Mouse (Mus musculus) spleen, adult 2 months (tissue): ENCODE data around the gene Sctr. TPM values are rescaled to one million over a fixed set of nuclear protein-coding genes. Genes with fewer than 3 reads are reported as not detected.
A peak's percentile ranks its signal among the peaks of the same experiment; 100 is the strongest.

Source experiments
- DNase-seq, 2 experiments: peaks; one replicate each; pipeline versions ENCODE4 v3.0.0 to v3.0.0-alpha.2; 2012 to 2021; ENCODE audit warnings: low spot score in 2 of 2, low read depth in 1 of 2
- H3K27ac ChIP-seq: fragments of 200-500 bp; 2 replicates; pipeline ENCODE4 v1.5.1; 2012; ENCODE audit warnings: low read length, inconsistent platforms; ENCODE audit not compliant: insufficient read depth
- H3K27me3 ChIP-seq: fragments of 200-500 bp; 2 replicates; pipeline ENCODE4 v1.6.1; 2012; ENCODE audit warnings: mild to moderate bottlenecking, moderate library complexity, low read length, inconsistent platforms; ENCODE audit not compliant: control insufficient read depth, insufficient read depth
- H3K36me3 ChIP-seq: fragments of 200-500 bp; 2 replicates; pipeline ENCODE4 v1.6.1; 2012; ENCODE audit warnings: mild to moderate bottlenecking, low read length, inconsistent platforms; ENCODE audit not compliant: control insufficient read depth, insufficient read depth
- H3K4me1 ChIP-seq: fragments of 200-500 bp; 2 replicates; pipeline ENCODE4 v1.6.1; 2011; ENCODE audit warnings: inconsistent platforms; ENCODE audit not compliant: control insufficient read depth, insufficient read depth, insufficient read length
- H3K4me3 ChIP-seq: fragments of 200-500 bp; 2 replicates; pipeline ENCODE4 v1.5.1; 2011; ENCODE audit warnings: mild to moderate bottlenecking, inconsistent platforms; ENCODE audit not compliant: insufficient read depth, insufficient read length; ENCODE audit errors: extremely low read depth
- CTCF ChIP-seq: fragments of 200-500 bp; IDR thresholded peaks from 2 replicates; pipeline ENCODE4 v1.5.1; 2011; ENCODE audit warnings: mild to moderate bottlenecking, inconsistent platforms; ENCODE audit not compliant: insufficient read depth, insufficient read length, insufficient replicate concordance; ENCODE audit errors: extremely low read depth
- POLR2A ChIP-seq: fragments of 200-500 bp; IDR thresholded peaks from 2 replicates; pipeline ENCODE4 v1.6.1; 2011; ENCODE audit warnings: low read depth, low read length, inconsistent platforms
- WGBS: fragments of 180-500 bp; shearing (Covaris S2); methylation state at CpG from one replicate; pipeline ENCODE4 v1.1.7; 2018; 5-methylcytosine and 5-hydroxymethylcytosine counted together
- polyA plus RNA-seq: library from polyadenylated mRNA; depleted of rRNA; stranded (reverse); fragments of >200 nt; gene quantifications from 2 replicates; pipeline ENCODE4 v1.2.3, GENCODE M21; 2012

The Sctr gene
- polyA plus RNA-seq, 1 experiment: 0.08 TPM

- Histone ChIP-seq H3K4me3 (no peak overlapping the region), H3K36me3 (no peaks in the 10 kb centered on the region), H3K27me3 (no peaks in the 10 kb centered on the region), H3K4me1 (no peaks in the 10 kb centered on the region), H3K27ac (no peak overlapping the region)
- no peak for TF ChIP-seq CTCF
- no peak for TF ChIP-seq POLR2A
- WGBS: 52% methylated on average over 3 of the region's 3 CpGs
- no peak for DNase-seq
Measured at GRCm38 (mm10) chr1:120066625-120067024, 59.9 kb downstream of the Sctr start.

GRCm38 (mm10) chr1:120069120-120069519 lies 62.4 kb downstream of the Sctr start:
- no peaks in the 10 kb centered on the region for H3K36me3 ChIP-seq
- WGBS: 89% methylated on average over 5 of the region's 5 CpGs
- peaks cover 4% of the 10 kb centered on the region; the same call in 1 of the 2 replicates for H3K27me3 ChIP-seq
- no peak overlapping the region for H3K4me3 ChIP-seq
- H3K4me1 ChIP-seq: peaks cover 4% of the 10 kb centered on the region
- TF ChIP-seq CTCF (no peak), POLR2A (no peak)
- no peak for DNase-seq
- no peak overlapping the region for H3K27ac ChIP-seq

DNA sequence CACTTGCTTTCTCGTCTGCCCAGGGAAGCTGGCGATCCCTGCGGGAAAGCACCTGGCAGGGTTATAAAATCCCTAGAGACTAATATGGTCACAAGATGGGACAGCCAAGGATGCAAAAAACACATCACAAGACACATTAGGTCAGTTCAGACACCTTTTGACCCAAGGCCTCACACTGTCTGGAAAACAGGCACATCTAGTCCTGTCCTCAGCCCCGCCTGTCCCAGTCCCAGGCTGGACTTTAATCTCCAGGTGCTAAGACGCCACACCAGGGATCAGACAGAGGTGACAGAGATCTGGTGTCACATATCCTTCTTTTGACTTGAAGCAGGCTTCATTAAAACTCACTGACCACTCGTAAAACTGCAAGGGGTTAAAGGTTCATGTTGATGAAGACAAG lies 63.5 kb downstream of the Sctr start:
- no peak for DNase-seq
- Histone ChIP-seq H3K4me1 (peaks cover 4% of the 10 kb centered on the region), H3K36me3 (no peaks in the 10 kb centered on the region), H3K4me3 (no peak overlapping the region), H3K27me3 (peaks cover 4% of the 10 kb centered on the region; the same call in 1 of the 2 replicates), H3K27ac (no peak overlapping the region)
- no peak for TF ChIP-seq CTCF
- TF ChIP-seq POLR2A: no peak
- WGBS: 78% methylated on average over 6 of the region's 6 CpGs

DNA sequence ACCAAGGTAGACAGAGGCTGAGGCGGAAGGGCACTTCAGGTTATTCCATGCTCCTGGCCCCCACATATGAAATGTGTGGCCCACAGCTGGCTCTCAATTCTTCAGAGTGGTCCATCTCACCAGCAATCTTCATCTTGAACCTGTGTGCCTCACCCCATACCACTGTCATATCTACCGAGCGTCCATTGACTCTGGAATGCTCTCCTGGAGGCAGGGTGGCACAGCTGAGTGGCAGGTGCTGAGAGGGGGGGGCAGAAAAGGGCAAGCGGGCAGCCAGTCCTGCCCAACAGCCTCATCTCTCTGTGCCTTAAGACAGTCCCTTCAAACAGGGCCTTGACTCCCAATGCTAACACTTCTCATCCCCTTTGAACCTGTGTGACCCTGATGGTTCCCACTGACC lies 64.4 kb downstream of the Sctr start:
- Histone ChIP-seq H3K27me3 (peaks cover 4% of the 10 kb centered on the region; the same call in 1 of the 2 replicates), H3K4me1 (peaks cover 4% of the 10 kb centered on the region), H3K4me3 (no peak overlapping the region), H3K36me3 (no peaks in the 10 kb centered on the region), H3K27ac (no peak overlapping the region)
- DNase-seq: no peak
- 89% methylated on average over 4 of the region's 4 CpGs for WGBS
- TF ChIP-seq POLR2A: no peak
- no peak for TF ChIP-seq CTCF

DNA sequence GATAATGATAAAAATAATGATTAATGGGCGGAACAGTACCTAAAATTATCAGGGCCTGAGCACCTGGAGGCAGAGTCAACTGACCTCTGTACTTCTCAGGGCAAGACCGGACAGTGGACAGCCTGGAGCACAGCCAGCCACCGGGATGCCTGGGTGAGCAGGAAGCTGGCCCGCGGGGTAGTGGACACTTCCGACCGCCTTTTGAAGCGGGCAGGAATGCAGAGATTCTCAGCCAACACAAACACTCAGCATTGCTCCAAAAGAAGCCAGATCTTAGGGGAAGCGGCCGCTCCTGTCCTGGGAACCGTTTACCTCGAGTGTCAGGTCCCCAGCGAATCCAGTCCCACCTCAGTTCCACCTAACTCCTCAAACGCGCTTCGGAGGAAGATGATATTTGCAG lies 66.2 kb downstream of the Sctr start:
- Histone ChIP-seq H3K36me3 (no peaks in the 10 kb centered on the region), H3K27ac (no peak overlapping the region), H3K4me1 (peaks cover 4% of the 10 kb centered on the region), H3K27me3 (peaks cover 4% of the 10 kb centered on the region; the same call in 1 of the 2 replicates), H3K4me3 (peak overlapping the region; percentile 42; the same call in 1 of the 2 replicates)
- 10% methylated on average over 16 of the region's 16 CpGs for WGBS
- TF ChIP-seq POLR2A: no peak
- no peak for TF ChIP-seq CTCF
- no peak for DNase-seq

DNA sequence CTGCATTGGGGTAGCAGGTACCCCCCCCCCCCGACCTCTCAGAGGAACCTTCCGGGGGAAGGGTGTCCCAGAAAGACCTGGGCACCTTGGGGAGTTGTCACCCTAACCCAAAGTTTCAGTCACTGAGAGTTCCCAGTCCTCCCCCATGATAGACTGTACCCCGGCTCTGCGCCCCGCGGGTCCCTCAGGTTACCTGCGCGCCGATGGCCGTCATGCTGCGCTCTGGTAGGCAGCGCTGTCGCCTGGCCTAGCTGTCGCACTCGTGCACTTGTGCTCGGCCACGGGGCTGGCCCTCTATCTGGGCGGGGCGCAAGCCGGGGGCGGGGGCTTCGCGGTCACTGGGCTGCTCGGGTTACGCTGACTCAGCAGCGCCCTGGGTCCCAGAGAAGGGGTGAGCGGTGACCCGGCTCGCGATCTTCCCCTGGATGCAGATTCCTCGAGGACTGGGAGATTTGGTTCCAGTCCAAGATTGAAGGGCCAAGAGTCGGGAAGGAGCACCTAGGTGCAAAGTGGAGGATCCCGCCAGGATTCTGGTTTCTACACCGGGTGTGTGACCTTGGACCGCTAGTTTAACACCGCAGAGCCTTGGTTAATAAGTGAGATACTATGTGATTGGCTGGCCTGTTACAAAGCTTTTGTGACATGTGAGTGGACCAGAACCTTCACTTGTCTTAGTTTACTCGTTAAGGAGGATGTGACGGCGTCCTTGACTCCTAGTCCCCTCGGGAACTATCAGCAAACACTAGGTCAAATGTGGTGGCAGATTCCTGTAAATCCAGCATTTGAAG lies 67.0 kb downstream of the Sctr start, which contains the start of gene Tmem37:
Gene Tmem37, minus strand, starts transcription at position 556 of the 788 bp plus-strand sequence.
- peaks cover 4% of the 10 kb centered on the region for H3K4me1 ChIP-seq
- no peaks in the 10 kb centered on the region for H3K36me3 ChIP-seq
- peak in 1 of 2 experiments; percentile 26 for DNase-seq
- H3K27ac ChIP-seq: peak within 1 kb of the TSS; percentile 41; the same call in 1 of the 2 replicates
- peak within 1 kb of the TSS; percentile 42 for H3K4me3 ChIP-seq
- TF ChIP-seq POLR2A (no peak), CTCF (no peak)
- H3K27me3 ChIP-seq: peaks cover 4% of the 10 kb centered on the region; the same call in 1 of the 2 replicates
- WGBS: 8% methylated on average over 40 of the region's 40 CpGs

GRCm38 (mm10) chr1:120074307-120074702 lies 67.6 kb downstream of the Sctr start:
- Histone ChIP-seq H3K4me3 (no peak overlapping the region), H3K27me3 (peaks cover 4% of the 10 kb centered on the region; the same call in 1 of the 2 replicates), H3K4me1 (peaks cover 4% of the 10 kb centered on the region), H3K27ac (no peak overlapping the region), H3K36me3 (no peaks in the 10 kb centered on the region)
- DNase-seq: no peak
- 47% methylated on average over 4 of the region's 4 CpGs for WGBS
- no peak for TF ChIP-seq POLR2A
- TF ChIP-seq CTCF: no peak
